Mouse (Mus musculus) liver, adult 2 months (tissue): ENCODE data around the gene Oas3.
"Not testable (repeated sequence)": the region's sequence is repeated elsewhere in the genome, so short reads cannot be mapped to it uniquely, and the experiment has no call there.

Experiments
- CTCF ChIP-seq: fragments of 200-500 bp; IDR thresholded peaks from 2 replicates; pipeline ENCODE4 v1.5.1; 2011; ENCODE audit warnings: low read depth, low read length, control low read depth
- POLR2A ChIP-seq: fragments of 200-500 bp; IDR thresholded peaks from 2 replicates; pipeline ENCODE4 v1.6.1; 2011; ENCODE audit warnings: low read length, control low read depth; ENCODE audit not compliant: insufficient read depth; ENCODE audit errors: extremely low read depth

- TF ChIP-seq POLR2A, CTCF: not testable (repeated sequence)
These were observed 20.7 kb upstream of the Oas3 start for GRCm38 (mm10) chr5:120798147-120798546.
